In genomic region chr3:30968531-30969092, GRCm38 (mm10) we compare ENCODE assay signal across 8 mouse cellular contexts. TPM values are rescaled to one million over a fixed set of nuclear protein-coding genes. Genes with fewer than 3 reads are reported as not detected.
DNase-seq lines count a peak whose midpoint lies in the region; ATAC-seq and TF ChIP-seq lines count a peak whose summit lies in the region.

No protein-coding gene starts in this region.

- intact Hi-C loops in heart, postnatal 10 days (cut with DNase I), result loop anchor here (5.0 kb wide), 1 partner anchor 171 kb away; no protein-coding TSS in a partner anchor

- no peaks in the 10 kb centered on the region for H3K27me3 ChIP-seq in G1E (ENCODE audit: insufficient read depth, low read length)
- no peaks in the 10 kb centered on the region for H3K27me3 ChIP-seq in forebrain, embryonic 12.5 days
- H3K27me3 ChIP-seq in neural tube, embryonic 14.5 days (ENCODE audit: control insufficient read depth, insufficient read depth, low read length), result peaks cover 4% of the 10 kb centered on the region; the same call in 1 of the 2 replicates

- peak overlapping the region; percentile 86 for H3K27ac ChIP-seq in forebrain, embryonic 12.5 days
- peak overlapping the region; percentile 86 for H3K27ac ChIP-seq in neural tube, embryonic 14.5 days (ENCODE audit: low read depth, low read length)

- 0 out of 2 replicates have a peak, but pooled peaks have one; percentile 43 for ATAC-seq in G1E (ENCODE audit: extremely low read depth, insufficient number of reproducible peaks, low FRiP score, poor library complexity, severe bottlenecking)
- ATAC-seq in forebrain, embryonic 12.5 days (ENCODE audit: low FRiP score), result peak; percentile 78
- peak; percentile 77 for ATAC-seq in neural tube, embryonic 14.5 days (ENCODE audit: low read depth)

- peak overlapping the region; percentile 91 for H3K9ac ChIP-seq in forebrain, embryonic 12.5 days
- peak overlapping the region; percentile 90 for H3K9ac ChIP-seq in neural tube, embryonic 14.5 days (replicated peaks; ENCODE audit: low read depth, low read length)

- H3K9me3 ChIP-seq in G1E (replicated peaks), result no peaks in the 10 kb centered on the region
- H3K9me3 ChIP-seq in forebrain, embryonic 12.5 days, result no peaks in the 10 kb centered on the region
- no peaks in the 10 kb centered on the region for H3K9me3 ChIP-seq in neural tube, embryonic 14.5 days (ENCODE audit: control insufficient read depth, low read length)

- TF ChIP-seq CTCF in G1E (IDR thresholded peaks at IDR 0.05; ENCODE audit: low read depth, low read length), result no peak
- TF ChIP-seq CTCF in lung, adult 2 months (IDR thresholded peaks at IDR 0.05; ENCODE audit: insufficient read depth, low read length), result no peak

- DNase-seq in G1E (ENCODE audit: low spot score), result peak; percentile 26
- DNase-seq in c-Kit-positive CD71-positive TER-119-positive erythroid progenitor cells, embryonic 14.5 days (ENCODE audit: low spot score), result peak; percentile 37
- peak; percentile 57 to 63 for DNase-seq in heart, postnatal 10 days
- DNase-seq in kidney, postnatal 36 days, result peak; percentile 39 to 63
- peak; percentile 66 for DNase-seq in lung, adult 2 months
- DNase-seq in thymus, adult 18-20 months, result peak; percentile 28 to 46

- H3K4me3 ChIP-seq in G1E (ENCODE audit: low read depth, low read length), result peak overlapping the region; percentile 100
- peak overlapping the region; percentile 99 for H3K4me3 ChIP-seq in forebrain, embryonic 12.5 days (replicated peaks)
- peak overlapping the region; percentile 98 for H3K4me3 ChIP-seq in lung, adult 2 months (replicated peaks; ENCODE audit: extremely low read depth, low read depth, low read length)
- H3K4me3 ChIP-seq in neural tube, embryonic 14.5 days (ENCODE audit: low read depth, low read length), result peak overlapping the region; percentile 98

- H3K36me3 ChIP-seq in G1E (replicated peaks), result peaks cover 29% of the 10 kb centered on the region
- H3K36me3 ChIP-seq in forebrain, embryonic 12.5 days (replicated peaks), result peaks cover 22% of the 10 kb centered on the region
- H3K36me3 ChIP-seq in neural tube, embryonic 14.5 days (ENCODE audit: control insufficient read depth, insufficient read depth, low read length), result peaks cover 9% of the 10 kb centered on the region; the same call in 1 of the 2 replicates

- H3K4me2 ChIP-seq in forebrain, embryonic 12.5 days, result peak overlapping the region; percentile 55
- H3K4me2 ChIP-seq in neural tube, embryonic 14.5 days (ENCODE audit: low read depth, low read length), result peak overlapping the region; percentile 59

- no peak for TF ChIP-seq POLR2A in lung, adult 2 months (IDR thresholded peaks at IDR 0.05; ENCODE audit: borderline replicate concordance, extremely low read depth, low read depth, low read length)

- under 1% methylated on average over 52 of the region's 54 CpGs for WGBS in forebrain, embryonic 12.5 days
- under 1% methylated on average over 54 of the region's 54 CpGs for WGBS in lung, adult 2 months
- WGBS in neural tube, embryonic 14.5 days, result under 1% methylated on average over 21 of the region's 54 CpGs

- peaks cover 37% of the 10 kb centered on the region for H3K4me1 ChIP-seq in G1E (ENCODE audit: insufficient read depth, low read depth, low read length)
- peaks cover 8% of the 10 kb centered on the region for H3K4me1 ChIP-seq in forebrain, embryonic 12.5 days
- H3K4me1 ChIP-seq in lung, adult 2 months (ENCODE audit: control insufficient read depth, insufficient read depth, low read length), result peaks cover 2% of the 10 kb centered on the region
- peaks cover 4% of the 10 kb centered on the region; the same call in 1 of the 2 replicates for H3K4me1 ChIP-seq in neural tube, embryonic 14.5 days (ENCODE audit: control insufficient read depth, insufficient read depth, low read length)

RNA-seq across cellular contexts. Expression of gene Phc3, which starts 0.6 kb away (rescaled TPM):
- 64.3 and 71.4 TPM in 2 replicates for total RNA-seq in G1E (2014; fragmentation: Nextera tagmentation)
- total RNA-seq in G1E (2017), result 22.1 and 22.6 TPM in 2 replicates
- 1.6 and 3.2 TPM in 2 replicates for polyA plus RNA-seq in G1E (2012)
- polyA plus RNA-seq in forebrain, embryonic 12.5 days (2016; fragmentation: Nextera tagmentation; extraction: Ambion mirVana), result 6.9 and 7.5 TPM in 2 replicates
- total RNA-seq in heart, postnatal 10 days (2021), result 10 to 100 TPM; 18.3 to 18.7 TPM
- 33.7 and 34.0 TPM in 2 replicates for polyA plus RNA-seq in lung, adult 2 months (2012; rRNA removed)
- polyA plus RNA-seq in neural tube, embryonic 14.5 days (2014; fragmentation: Nextera tagmentation; extraction: Ambion mirVana), result 11.0 and 13.5 TPM in 2 replicates

RNA-seq across cellular contexts. Expression of gene Prkci, which starts 26.9 kb away (rescaled TPM):
- total RNA-seq in G1E (2014; fragmentation: Nextera tagmentation), result 35.7 and 37.8 TPM in 2 replicates
- total RNA-seq in G1E (2017), result 22.0 and 24.4 TPM in 2 replicates
- polyA plus RNA-seq in G1E (2012), result 4.8 and 5.1 TPM in 2 replicates
- 38.7 and 40.2 TPM in 2 replicates for polyA plus RNA-seq in forebrain, embryonic 12.5 days (2016; fragmentation: Nextera tagmentation; extraction: Ambion mirVana)
- 10 to 100 TPM; 18.8 to 29.8 TPM for total RNA-seq in heart, postnatal 10 days (2021)
- polyA plus RNA-seq in lung, adult 2 months (2012; rRNA removed), result 29.0 and 42.9 TPM in 2 replicates
- 30.2 and 42.7 TPM in 2 replicates for polyA plus RNA-seq in neural tube, embryonic 14.5 days (2014; fragmentation: Nextera tagmentation; extraction: Ambion mirVana)

Comparison
In these comparisons a context has a peak if more than half of its experiments do, and no peak if none do; other contexts are left out.
1. Peak in every context shown above with its lines: DNase-seq, ATAC-seq, H3K4me3 ChIP-seq and H3K27ac ChIP-seq.